Comparison of ENCODE assay signal across 26 mouse cellular contexts in the genomic region with DNA sequence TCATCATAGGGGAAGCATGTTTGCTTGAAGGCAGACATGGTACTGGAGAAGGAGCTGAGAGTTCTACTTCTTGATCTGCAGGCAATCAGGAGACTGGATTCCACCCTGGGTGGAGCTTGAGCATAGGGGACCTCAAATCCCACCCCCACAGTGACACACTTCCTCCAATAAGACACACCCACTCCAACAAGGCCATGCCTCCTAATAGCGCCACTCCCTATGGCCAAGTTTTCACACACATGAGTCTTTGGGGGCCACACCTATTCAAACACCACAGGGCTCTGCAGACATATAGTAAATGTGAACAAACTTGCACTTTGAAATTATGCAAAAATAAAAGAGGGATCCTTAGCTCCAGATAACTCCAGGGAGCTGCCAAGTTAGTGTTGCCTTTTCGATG. TPM values are rescaled to one million over a fixed set of nuclear protein-coding genes. Genes with fewer than 3 reads are reported as not detected.
DNase-seq lines count a peak whose midpoint lies in the region; ATAC-seq lines count a peak whose summit lies in the region.
"Had no signal": no experiment of that assay in that cellular context is flagged by ENCODE, and none has a peak within 500 bp of the region (broad histone marks: within the 10 kb centered on the region; RNA-seq: fewer than 3 reads in every experiment).

No protein-coding gene starts in this region.

- H3K27ac ChIP-seq in intestine, embryonic 16.5 days (ENCODE audit: low read length), result no peak overlapping the region
- no peak overlapping the region for H3K27ac ChIP-seq in intestine, embryonic 15.5 days
- H3K27ac ChIP-seq in stomach, embryonic 16.5 days (ENCODE audit: low read length), result no peak overlapping the region
- H3K27ac ChIP-seq in forebrain, embryonic 16.5 days (ENCODE audit: low read length), result no peak overlapping the region
- H3K27ac ChIP-seq: embryonic facial prominence, embryonic 10.5 days; embryonic facial prominence, embryonic 12.5 days; forebrain, embryonic 13.5 days; forebrain, embryonic 15.5 days had no signal

- H3K27me3 ChIP-seq in intestine, embryonic 16.5 days (replicated peaks; ENCODE audit: control insufficient read depth, insufficient read depth, low read length), result no peaks in the 10 kb centered on the region
- H3K27me3 ChIP-seq in intestine, embryonic 15.5 days (replicated peaks), result no peaks in the 10 kb centered on the region
- no peaks in the 10 kb centered on the region for H3K27me3 ChIP-seq in stomach, embryonic 16.5 days (ENCODE audit: control insufficient read depth, insufficient read depth, low read length)
- H3K27me3 ChIP-seq in forebrain, embryonic 16.5 days (replicated peaks; ENCODE audit: control insufficient read depth, insufficient read depth, low read length), result no peaks in the 10 kb centered on the region
- H3K27me3 ChIP-seq: CH12.LX; embryonic facial prominence, embryonic 12.5 days; forebrain, embryonic 13.5 days; forebrain, embryonic 15.5 days had no signal

- H3K36me3 ChIP-seq in intestine, embryonic 16.5 days (ENCODE audit: control insufficient read depth, insufficient read depth, low read length), result no peaks in the 10 kb centered on the region
- H3K36me3 ChIP-seq in intestine, embryonic 15.5 days, result no peaks in the 10 kb centered on the region
- H3K36me3 ChIP-seq in stomach, embryonic 16.5 days (ENCODE audit: control insufficient read depth, insufficient read depth, low read length), result no peaks in the 10 kb centered on the region
- no peaks in the 10 kb centered on the region for H3K36me3 ChIP-seq in forebrain, embryonic 16.5 days (ENCODE audit: control insufficient read depth, insufficient read depth)
- H3K36me3 ChIP-seq: embryonic facial prominence, embryonic 10.5 days; embryonic facial prominence, embryonic 12.5 days; forebrain, embryonic 15.5 days; G1E had no signal

- no peak overlapping the region for H3K4me3 ChIP-seq in intestine, embryonic 16.5 days (ENCODE audit: low read length)
- no peak overlapping the region for H3K4me3 ChIP-seq in intestine, embryonic 15.5 days (replicated peaks)
- no peak overlapping the region for H3K4me3 ChIP-seq in stomach, embryonic 16.5 days (replicated peaks; ENCODE audit: low read length)
- H3K4me3 ChIP-seq in forebrain, embryonic 16.5 days (replicated peaks; ENCODE audit: low read length), result no peak overlapping the region
- H3K4me3 ChIP-seq: embryonic facial prominence, embryonic 10.5 days; embryonic facial prominence, embryonic 12.5 days; forebrain, embryonic 13.5 days; forebrain, embryonic 15.5 days had no signal

- no peak overlapping the region for H3K9ac ChIP-seq in intestine, embryonic 16.5 days (ENCODE audit: low read depth, low read length)
- no peak overlapping the region for H3K9ac ChIP-seq in intestine, embryonic 15.5 days
- H3K9ac ChIP-seq in stomach, embryonic 16.5 days (ENCODE audit: low read length), result no peak overlapping the region
- no peak overlapping the region for H3K9ac ChIP-seq in forebrain, embryonic 16.5 days (replicated peaks; ENCODE audit: low read depth, low read length)
- H3K9ac ChIP-seq: embryonic facial prominence, embryonic 12.5 days; forebrain, embryonic 13.5 days; forebrain, embryonic 15.5 days had no signal

- H3K4me2 ChIP-seq in intestine, embryonic 16.5 days (ENCODE audit: low read depth, low read length), result no peak overlapping the region
- H3K4me2 ChIP-seq in intestine, embryonic 15.5 days (replicated peaks), result no peak overlapping the region
- H3K4me2 ChIP-seq in stomach, embryonic 16.5 days (ENCODE audit: low read depth, low read length), result no peak overlapping the region
- no peak overlapping the region for H3K4me2 ChIP-seq in forebrain, embryonic 16.5 days (ENCODE audit: low read length)
- H3K4me2 ChIP-seq: embryonic facial prominence, embryonic 12.5 days; forebrain, embryonic 13.5 days; forebrain, embryonic 15.5 days had no signal

- no peaks in the 10 kb centered on the region for H3K9me3 ChIP-seq in intestine, embryonic 16.5 days (ENCODE audit: control insufficient read depth, low read length)
- H3K9me3 ChIP-seq in intestine, embryonic 15.5 days, result no peaks in the 10 kb centered on the region
- H3K9me3 ChIP-seq in stomach, embryonic 16.5 days (replicated peaks; ENCODE audit: control insufficient read depth, low read length), result no peaks in the 10 kb centered on the region
- no peaks in the 10 kb centered on the region for H3K9me3 ChIP-seq in forebrain, embryonic 16.5 days (ENCODE audit: control insufficient read depth, low read length)
- H3K9me3 ChIP-seq: embryonic facial prominence, embryonic 10.5 days; embryonic facial prominence, embryonic 12.5 days; forebrain, embryonic 13.5 days; forebrain, embryonic 15.5 days; G1E had no signal

- peak; percentile 50 for DNase-seq in large intestine, adult 2 months (ENCODE audit: low read depth, low spot score)
- DNase-seq in frontal cortex, postnatal 25 days (ENCODE audit: low spot score in 2 of 2), result no peak
- no peak for DNase-seq in gastrocnemius, postnatal 14 days
- DNase-seq: adrenal gland, adult 2 months; adrenal gland, postnatal 10 days; adrenal gland, postnatal 36 days; B cell, adult 2 months; cerebellum, adult 11-12 months; cerebellum, adult 2 months; cerebellum, adult 9-10 months; cerebellum, postnatal 10 days; cerebellum, postnatal 25 days had no signal

- ATAC-seq in intestine, embryonic 16.5 days, result peak; percentile 55
- no peak; the same call in 1 of the 2 replicates for ATAC-seq in intestine, embryonic 15.5 days
- ATAC-seq in stomach, embryonic 16.5 days (ENCODE audit: insufficient read depth, low FRiP score), result peak; percentile 26; the same call in 1 of the 2 replicates
- no peak for ATAC-seq in forebrain, embryonic 16.5 days
- ATAC-seq: activated CD4-positive, CD25-positive, alpha-beta regulatory T cell, adult 4 months; CD4-positive, CD25-positive, alpha-beta regulatory T cell, adult 4 months; forebrain, embryonic 13.5 days; forebrain, embryonic 15.5 days; Patski had no signal

- no peaks in the 10 kb centered on the region for H3K4me1 ChIP-seq in intestine, embryonic 16.5 days (ENCODE audit: control insufficient read depth, insufficient read depth, low read length)
- no peaks in the 10 kb centered on the region for H3K4me1 ChIP-seq in intestine, embryonic 15.5 days (replicated peaks)
- no peaks in the 10 kb centered on the region for H3K4me1 ChIP-seq in stomach, embryonic 16.5 days (ENCODE audit: control insufficient read depth, insufficient read depth, low read length)
- H3K4me1 ChIP-seq in forebrain, embryonic 16.5 days (replicated peaks; ENCODE audit: control insufficient read depth, insufficient read depth, low read length), result peaks cover 2% of the 10 kb centered on the region
- H3K4me1 ChIP-seq: embryonic facial prominence, embryonic 10.5 days; embryonic facial prominence, embryonic 12.5 days had no signal

- 89% methylated on average over 2 of the region's 2 CpGs for WGBS in intestine, embryonic 16.5 days
- WGBS in intestine, embryonic 15.5 days, result 87% methylated on average over 2 of the region's 2 CpGs
- 26% methylated on average over 2 of the region's 2 CpGs for WGBS in large intestine, adult 2 months
- WGBS in stomach, embryonic 16.5 days, result 82% methylated on average over 2 of the region's 2 CpGs
- WGBS in forebrain, embryonic 16.5 days, result 98% methylated on average over 2 of the region's 2 CpGs

- intact Hi-C loops in gastrocnemius, postnatal 14 days (cut with DNase I; ENCODE audit: low total_unique reads), result loop anchor here (5.0 kb wide), 1 partner anchor 42 kb away; no protein-coding TSS in a partner anchor

RNA-seq across cellular contexts. Expression of gene Chp2, which starts 19.6 kb away (rescaled TPM):
- polyA plus RNA-seq in intestine, embryonic 16.5 days (2015; fragmentation: Nextera tagmentation; extraction: Ambion mirVana), result 9.6 and 10.1 TPM in 2 replicates
- 5.7 and 5.8 TPM in 2 replicates for polyA plus RNA-seq in intestine, embryonic 15.5 days (2015; fragmentation: Nextera tagmentation; extraction: Ambion mirVana)
- 119 and 275 TPM in 2 replicates for polyA plus RNA-seq in large intestine, adult 2 months (2012; rRNA removed)
- polyA plus RNA-seq in stomach, embryonic 16.5 days (2015; fragmentation: Nextera tagmentation; extraction: Ambion mirVana), result 1.7 and 2.0 TPM in 2 replicates
- 0.57 and 1.2 TPM in 2 replicates for polyA plus RNA-seq in forebrain, embryonic 16.5 days (2015; fragmentation: Nextera tagmentation; extraction: Ambion mirVana)
- total RNA-seq in gastrocnemius, postnatal 14 days (2021), result 1 to 10 TPM; 4.6 to 4.8 TPM
- total RNA-seq: CH12.LX had no signal
- polyA plus RNA-seq: activated CD4-positive, CD25-positive, alpha-beta regulatory T cell, adult 4 months; CD4-positive, CD25-positive, alpha-beta regulatory T cell, adult 4 months; embryonic facial prominence, embryonic 10.5 days; embryonic facial prominence, embryonic 12.5 days; forebrain, embryonic 11.5 days; G1E; Patski had no signal

RNA-seq across cellular contexts. Expression of gene Prkcb, which starts 49.6 kb away (rescaled TPM):
- polyA plus RNA-seq in intestine, embryonic 16.5 days (2015; fragmentation: Nextera tagmentation; extraction: Ambion mirVana), result 4.1 and 7.2 TPM in 2 replicates
- polyA plus RNA-seq in intestine, embryonic 15.5 days (2015; fragmentation: Nextera tagmentation; extraction: Ambion mirVana), result 11.5 and 12.3 TPM in 2 replicates
- 10.9 and 11.0 TPM in 2 replicates for polyA plus RNA-seq in large intestine, adult 2 months (2012; rRNA removed)
- 12.0 and 12.7 TPM in 2 replicates for polyA plus RNA-seq in stomach, embryonic 16.5 days (2015; fragmentation: Nextera tagmentation; extraction: Ambion mirVana)
- polyA plus RNA-seq in forebrain, embryonic 16.5 days (2015; fragmentation: Nextera tagmentation; extraction: Ambion mirVana), result 50.2 and 60.9 TPM in 2 replicates
- under 1 TPM; 0.91 to 0.98 TPM for total RNA-seq in gastrocnemius, postnatal 14 days (2021)
- polyA plus RNA-seq: G1E, Patski had no signal

RNA-seq across cellular contexts. Expression of gene Ern2, which starts 52.9 kb away (rescaled TPM):
- polyA plus RNA-seq in intestine, embryonic 16.5 days (2015; fragmentation: Nextera tagmentation; extraction: Ambion mirVana), result 8.5 and 9.4 TPM in 2 replicates
- 4.8 and 6.2 TPM in 2 replicates for polyA plus RNA-seq in intestine, embryonic 15.5 days (2015; fragmentation: Nextera tagmentation; extraction: Ambion mirVana)
- polyA plus RNA-seq in large intestine, adult 2 months (2012; rRNA removed), result 17.4 and 30.3 TPM in 2 replicates
- 28.5 and 39.9 TPM in 2 replicates for polyA plus RNA-seq in stomach, embryonic 16.5 days (2015; fragmentation: Nextera tagmentation; extraction: Ambion mirVana)
- polyA plus RNA-seq in forebrain, embryonic 16.5 days (2015; fragmentation: Nextera tagmentation; extraction: Ambion mirVana), result 0.37 and 1.7 TPM in 2 replicates
- not detected for total RNA-seq in gastrocnemius, postnatal 14 days (2021)
- total RNA-seq: CH12.LX, G1E had no signal
- polyA plus RNA-seq: activated CD4-positive, CD25-positive, alpha-beta regulatory T cell, adult 4 months; embryonic facial prominence, embryonic 12.5 days; G1E; Patski had no signal

Comparison
In these comparisons a context has a peak if more than half of its experiments do, and no peak if none do; other contexts are left out.
1. ATAC-seq: peak in intestine, embryonic 16.5 days (single experiment) and stomach, embryonic 16.5 days (single experiment); none in intestine, embryonic 15.5 days (single experiment) and forebrain, embryonic 16.5 days (single experiment).
2. RNA of gene Chp2, which starts 19.6 kb away (polyA plus RNA-seq): 119 to 275 TPM in large intestine, adult 2 months; 9.6 to 10.1 TPM in intestine, embryonic 16.5 days, 5.7 to 5.8 TPM in intestine, embryonic 15.5 days, 1.7 to 2.0 TPM in stomach, embryonic 16.5 days and 0.57 to 1.2 TPM in forebrain, embryonic 16.5 days; every median in the first group is over 10 times any median in the second.